Mouse (Mus musculus) stomach, embryonic 16.5 days (tissue): ENCODE data around the gene Akap1. TPM values are rescaled to one million over a fixed set of nuclear protein-coding genes. Genes with fewer than 3 reads are reported as not detected.
A peak's percentile ranks its signal among the peaks of the same experiment; 100 is the strongest.

ENCODE experiments used
- ATAC-seq: fragments of 200-750 bp; cut with Nextera tagmentation; 2 replicates; pipeline ENCODE4 v1.8.0; 2017; ENCODE audit warnings: moderate number of reproducible peaks, moderate TSS enrichment; ENCODE audit not compliant: insufficient read depth, low FRiP score
- H3K27ac ChIP-seq: fragments of 300-500 bp; sonication (generic); 2 replicates; pipeline ENCODE4 v1.5.1; 2014; ENCODE audit warnings: low read length
- H3K27me3 ChIP-seq: fragments of 300-500 bp; sonication (generic); 2 replicates; pipeline ENCODE4 v1.6.1; 2014; ENCODE audit warnings: low read length, control low read depth, mixed read lengths; ENCODE audit not compliant: control insufficient read depth, insufficient read depth
- H3K36me3 ChIP-seq: fragments of 300-500 bp; sonication (generic); 2 replicates; pipeline ENCODE4 v1.6.1; 2014; ENCODE audit warnings: low read length; ENCODE audit not compliant: control insufficient read depth, insufficient read depth
- H3K4me1 ChIP-seq: fragments of 300-500 bp; sonication (generic); 2 replicates; pipeline ENCODE4 v1.6.1; 2014; ENCODE audit warnings: low read length, control low read depth, mixed read lengths; ENCODE audit not compliant: control insufficient read depth, insufficient read depth
- H3K4me2 ChIP-seq: fragments of 300-500 bp; sonication (generic); 2 replicates; pipeline ENCODE4 v1.6.1; 2014; ENCODE audit warnings: low read depth, low read length, mixed read lengths
- H3K4me3 ChIP-seq: fragments of 300-500 bp; sonication (generic); replicated peaks from 2 replicates; pipeline ENCODE4 v1.5.1; 2014; ENCODE audit warnings: mild to moderate bottlenecking, low read length
- H3K9ac ChIP-seq: fragments of 300-500 bp; sonication (generic); 2 replicates; pipeline ENCODE4 v1.6.1; 2014; ENCODE audit warnings: low read length
- H3K9me3 ChIP-seq: fragments of 300-500 bp; sonication (generic); replicated peaks from 2 replicates; pipeline ENCODE4 v1.6.1; 2016; ENCODE audit warnings: low read length, control low read depth; ENCODE audit not compliant: control insufficient read depth
- WGBS: fragments of 180-500 bp; shearing (Covaris S2); extraction: QIAGEN DNeasy Blood & Tissue Kit; methylation state at CpG from one replicate; pipeline ENCODE4 v1.1.7; 2014; 5-methylcytosine and 5-hydroxymethylcytosine counted together
- polyA plus RNA-seq: library from polyadenylated mRNA; unstranded; fragments of >200 nt; fragmentation: Nextera tagmentation; extraction: Ambion mirVana; gene quantifications from 2 replicates; pipeline ENCODE4 v1.2.1, GENCODE M21; 2015

Akap1 gene
- polyA plus RNA-seq, 1 experiment from 2014 or later: 30.9 TPM

DNA sequence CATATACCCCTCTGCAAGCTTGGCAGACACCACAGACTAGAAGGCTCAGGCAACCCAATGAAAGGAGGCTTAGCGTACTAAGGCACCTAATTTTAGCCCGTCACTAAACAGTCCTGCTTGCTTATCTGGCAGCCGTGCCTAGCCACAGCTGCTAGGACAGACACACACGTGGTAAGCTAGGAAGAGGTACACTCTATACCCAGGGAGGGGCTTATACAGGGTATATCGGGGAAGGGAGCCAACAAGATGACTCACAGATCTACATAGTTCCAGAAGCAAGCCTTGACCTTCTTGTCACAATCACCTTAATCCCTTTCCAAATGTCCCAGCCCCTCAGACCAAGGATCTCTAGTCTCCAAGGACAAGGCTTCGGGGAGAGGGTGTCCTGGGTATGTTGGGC is 23.0 kb downstream of the Akap1 start:
- Histone ChIP-seq H3K4me3 (no peak overlapping the region), H3K9ac (no peak overlapping the region), H3K9me3 (no peaks in the 10 kb centered on the region), H3K27ac (no peak overlapping the region), H3K27me3 (no peaks in the 10 kb centered on the region), H3K4me1 (peaks cover 5% of the 10 kb centered on the region), H3K36me3 (peaks cover 24% of the 10 kb centered on the region), H3K4me2 (no peak overlapping the region)
- ATAC-seq: peak; percentile 74; the same call in 1 of the 2 replicates
- WGBS: 47% methylated on average over 6 of the region's 6 CpGs

DNA sequence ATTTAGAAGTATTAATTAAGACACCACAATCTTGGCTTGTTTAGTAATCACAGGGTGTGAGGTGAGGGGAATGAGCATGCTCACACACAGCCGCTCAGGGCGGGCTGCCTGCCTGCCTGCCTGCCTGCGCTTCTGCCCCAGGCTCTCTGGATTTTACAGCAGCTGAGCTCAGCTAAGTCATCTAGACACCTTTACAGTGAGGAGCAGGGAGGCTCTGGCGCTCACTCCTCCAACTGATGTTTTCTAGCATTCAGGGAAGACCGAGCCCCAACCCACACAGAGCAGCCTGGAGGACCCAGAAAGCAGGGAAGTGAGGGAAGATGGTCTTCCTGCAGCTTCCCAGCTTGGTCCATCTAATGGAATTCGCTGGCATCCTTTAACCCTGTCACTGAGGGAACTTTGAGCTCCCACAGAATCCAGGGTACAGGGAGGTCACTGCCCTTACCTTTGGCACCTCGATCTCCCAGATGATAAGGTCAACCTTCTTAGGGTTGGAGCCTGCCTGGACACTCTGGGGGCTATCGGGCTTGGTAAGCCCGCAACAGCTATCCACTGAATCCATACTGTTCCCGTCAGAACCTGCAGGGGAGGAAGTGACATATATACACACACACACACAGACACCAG is 23.5 kb downstream of the Akap1 start:
- WGBS: 78% methylated on average over 10 of the region's 10 CpGs
- H3K27ac ChIP-seq: no peak overlapping the region
- peaks cover 24% of the 10 kb centered on the region for H3K36me3 ChIP-seq
- no peaks in the 10 kb centered on the region for H3K27me3 ChIP-seq
- H3K9me3 ChIP-seq: no peaks in the 10 kb centered on the region
- peaks cover 5% of the 10 kb centered on the region for H3K4me1 ChIP-seq
- ATAC-seq: no peak
- no peak overlapping the region for H3K9ac ChIP-seq
- no peak overlapping the region for H3K4me3 ChIP-seq
- H3K4me2 ChIP-seq: no peak overlapping the region

DNA sequence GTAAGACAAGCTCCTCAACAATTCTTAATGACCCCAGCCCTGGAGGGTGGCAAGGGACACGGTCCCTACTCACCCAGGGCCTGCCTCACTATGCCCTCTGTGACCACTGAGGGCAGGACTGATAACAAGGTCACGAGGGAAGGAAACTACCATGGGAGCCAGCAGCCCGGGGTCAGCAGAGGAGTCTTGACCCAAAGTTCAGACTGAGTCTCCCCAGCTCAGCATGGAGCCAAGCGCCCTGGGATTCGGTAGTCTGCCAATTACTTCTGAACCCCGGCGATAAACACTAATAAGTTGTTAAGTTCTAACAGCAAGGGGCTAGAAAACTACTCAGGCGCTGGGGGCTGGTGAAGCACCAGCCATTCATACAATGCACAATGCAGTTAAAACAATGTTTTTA is 24.1 kb downstream of the Akap1 start:
- Histone ChIP-seq H3K9me3 (no peaks in the 10 kb centered on the region), H3K4me2 (no peak overlapping the region), H3K4me3 (no peak overlapping the region), H3K27me3 (no peaks in the 10 kb centered on the region), H3K9ac (no peak overlapping the region), H3K27ac (no peak overlapping the region), H3K4me1 (peaks cover 5% of the 10 kb centered on the region), H3K36me3 (peaks cover 24% of the 10 kb centered on the region)
- WGBS: 75% methylated on average over 8 of the region's 8 CpGs
- ATAC-seq: no peak

DNA sequence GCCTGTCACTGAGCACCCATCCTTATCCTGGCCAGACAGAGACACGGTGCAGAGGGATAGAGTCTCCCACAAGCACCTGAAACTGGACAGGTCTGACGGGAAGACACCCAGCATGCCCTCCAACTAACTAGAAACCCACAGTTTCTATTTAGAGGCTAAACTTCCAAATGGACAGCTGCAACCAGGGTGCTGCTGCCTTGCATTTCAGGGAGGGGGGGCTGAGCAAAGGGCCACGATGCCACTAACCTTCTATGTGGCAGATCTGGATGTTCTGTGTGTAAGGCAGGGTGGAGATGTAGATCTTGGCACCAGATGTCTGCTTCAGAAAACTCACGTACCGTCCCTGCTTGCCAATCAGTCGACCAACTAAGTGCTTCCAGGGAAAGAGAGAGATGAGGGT is 25.0 kb downstream of the Akap1 start:
- no peak for ATAC-seq
- WGBS: 86% methylated on average over 6 of the region's 6 CpGs
- peaks cover 5% of the 10 kb centered on the region for H3K4me1 ChIP-seq
- no peak overlapping the region for H3K4me3 ChIP-seq
- H3K9me3 ChIP-seq: no peaks in the 10 kb centered on the region
- no peak overlapping the region for H3K9ac ChIP-seq
- H3K4me2 ChIP-seq: no peak overlapping the region
- no peak overlapping the region for H3K27ac ChIP-seq
- H3K27me3 ChIP-seq: no peaks in the 10 kb centered on the region
- peaks cover 27% of the 10 kb centered on the region for H3K36me3 ChIP-seq

DNA sequence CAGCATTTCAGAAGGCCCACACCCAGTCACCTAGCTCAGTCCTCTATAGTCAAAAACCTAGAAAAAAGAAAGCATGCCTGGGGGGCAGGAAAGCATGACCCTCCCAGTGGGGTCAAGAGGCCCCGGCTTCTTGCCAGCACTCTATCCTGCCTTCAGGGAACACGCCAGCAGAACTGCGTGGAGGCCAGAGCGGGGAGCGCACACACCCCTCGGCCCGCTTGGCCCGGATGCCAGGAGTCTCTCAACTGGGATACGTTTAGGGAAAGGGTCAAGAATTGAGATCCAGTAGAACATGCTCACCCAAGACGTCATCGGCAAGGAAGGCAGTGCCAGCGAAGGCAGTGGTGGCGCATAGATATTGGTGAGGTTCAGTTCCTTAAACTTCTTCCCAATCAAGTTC is 25.8 kb downstream of the Akap1 start:
- peaks cover 5% of the 10 kb centered on the region for H3K4me1 ChIP-seq
- no peak overlapping the region for H3K4me2 ChIP-seq
- peaks cover 31% of the 10 kb centered on the region for H3K36me3 ChIP-seq
- WGBS: 88% methylated on average over 13 of the region's 13 CpGs
- H3K9me3 ChIP-seq: no peaks in the 10 kb centered on the region
- H3K27ac ChIP-seq: no peak overlapping the region
- H3K9ac ChIP-seq: no peak overlapping the region
- H3K27me3 ChIP-seq: no peaks in the 10 kb centered on the region
- H3K4me3 ChIP-seq: no peak overlapping the region
- ATAC-seq: no peak

DNA sequence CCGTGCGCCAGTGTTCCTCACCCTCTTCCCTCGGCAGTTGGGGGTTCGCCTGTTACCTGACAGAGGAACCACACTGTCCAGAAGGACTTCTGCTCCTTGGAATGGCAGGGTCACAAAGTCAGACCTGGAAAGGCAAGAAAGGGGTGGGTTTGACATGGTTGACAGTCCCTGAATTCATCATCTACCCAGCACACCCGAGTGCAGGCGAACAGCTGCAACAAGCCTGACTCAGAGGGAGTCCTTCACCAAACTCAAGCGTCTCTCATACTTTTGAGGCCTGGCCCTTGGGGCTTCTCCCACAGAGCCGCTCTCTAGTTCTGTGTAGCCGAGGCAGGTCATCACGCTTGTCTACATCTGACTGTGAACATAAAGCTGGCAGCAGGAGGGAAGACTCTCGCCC is 29.8 kb downstream of the Akap1 start:
- no peak overlapping the region for H3K4me2 ChIP-seq
- H3K9me3 ChIP-seq: no peaks in the 10 kb centered on the region
- no peaks in the 10 kb centered on the region for H3K27me3 ChIP-seq
- no peak overlapping the region for H3K27ac ChIP-seq
- no peaks in the 10 kb centered on the region for H3K4me1 ChIP-seq
- peaks cover 26% of the 10 kb centered on the region for H3K36me3 ChIP-seq
- H3K4me3 ChIP-seq: no peak overlapping the region
- ATAC-seq: no peak
- H3K9ac ChIP-seq: no peak overlapping the region
- 88% methylated on average over 11 of the region's 11 CpGs for WGBS

DNA sequence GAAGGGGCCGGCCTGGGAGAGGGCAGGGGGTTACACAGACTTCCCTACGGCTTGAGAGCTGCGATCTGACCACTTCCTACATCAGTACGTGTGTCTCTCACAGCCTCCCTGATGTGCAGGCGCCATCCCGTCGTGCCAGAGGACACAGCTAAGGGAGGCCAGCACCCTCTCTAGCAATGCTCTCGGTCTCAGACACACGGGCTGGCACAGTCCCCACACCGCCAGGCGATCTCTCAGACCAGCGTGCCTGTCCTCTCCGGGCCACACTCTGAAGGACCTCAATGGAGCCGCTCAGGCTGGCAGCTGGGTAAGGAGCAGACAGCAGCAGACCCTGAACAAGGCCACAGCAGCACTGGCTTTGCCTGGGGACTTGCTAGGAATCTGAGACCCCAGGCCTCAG is 30.3 kb downstream of the Akap1 start:
- H3K9ac ChIP-seq: no peak overlapping the region
- ATAC-seq: no peak
- H3K4me3 ChIP-seq: no peak overlapping the region
- no peaks in the 10 kb centered on the region for H3K4me1 ChIP-seq
- H3K27ac ChIP-seq: no peak overlapping the region
- no peaks in the 10 kb centered on the region for H3K27me3 ChIP-seq
- H3K4me2 ChIP-seq: no peak overlapping the region
- peaks cover 21% of the 10 kb centered on the region for H3K36me3 ChIP-seq
- H3K9me3 ChIP-seq: no peaks in the 10 kb centered on the region
- 93% methylated on average over 14 of the region's 14 CpGs for WGBS

DNA sequence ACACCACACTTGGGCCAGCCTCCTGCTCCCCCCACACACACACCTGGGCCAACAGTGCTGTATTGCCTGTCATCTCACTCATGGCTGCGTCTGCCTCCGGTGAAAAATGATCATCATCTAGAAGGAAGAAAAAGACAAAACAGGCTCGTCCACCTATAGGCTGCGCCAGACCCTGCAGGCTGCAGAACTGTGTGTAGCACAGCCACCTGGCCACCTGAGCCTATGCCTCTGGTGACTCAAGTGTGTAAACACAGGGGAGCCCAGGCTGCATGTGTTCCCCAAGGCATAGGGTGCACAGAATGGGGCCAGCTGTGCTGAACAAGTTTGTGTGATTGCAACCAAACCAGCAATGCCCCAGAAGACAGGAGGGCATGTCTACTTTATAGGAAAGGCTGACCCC is 31.3 kb downstream of the Akap1 start:
- no peak overlapping the region for H3K27ac ChIP-seq
- H3K4me3 ChIP-seq: no peak overlapping the region
- no peak overlapping the region for H3K4me2 ChIP-seq
- ATAC-seq: peak; percentile 87
- no peak overlapping the region for H3K9ac ChIP-seq
- WGBS: 49% methylated on average over 4 of the region's 4 CpGs
- H3K36me3 ChIP-seq: peaks cover 20% of the 10 kb centered on the region
- H3K27me3 ChIP-seq: no peaks in the 10 kb centered on the region
- H3K9me3 ChIP-seq: no peaks in the 10 kb centered on the region
- H3K4me1 ChIP-seq: no peaks in the 10 kb centered on the region

DNA sequence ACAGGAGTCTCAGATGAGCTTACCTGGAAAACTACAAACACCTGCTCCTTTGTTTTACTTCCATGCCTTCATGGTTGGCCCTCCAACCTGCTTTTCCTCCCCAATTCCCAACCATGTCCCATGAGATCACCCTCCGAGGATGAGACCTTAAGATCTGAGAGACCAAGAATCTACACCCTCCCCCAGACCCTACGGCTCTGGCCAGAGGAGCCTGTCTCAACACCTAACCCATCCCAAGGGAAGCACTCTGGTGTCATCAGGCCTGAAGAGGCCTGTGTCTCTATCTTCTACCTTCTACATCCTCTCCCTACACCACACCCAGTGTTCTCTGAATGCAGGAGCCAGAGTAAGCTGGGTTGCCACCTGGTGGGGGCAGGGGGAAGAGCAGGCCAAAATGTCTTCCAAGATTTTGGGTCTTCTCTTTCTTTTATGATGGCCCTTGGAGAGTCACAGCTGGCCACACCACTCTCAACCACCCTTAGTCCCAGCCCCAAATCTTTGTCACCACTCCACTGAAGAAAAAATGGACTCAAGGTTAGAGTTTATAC is 34.1 kb downstream of the Akap1 start:
- WGBS: 89% methylated on average over 2 of the region's 2 CpGs
- Histone ChIP-seq H3K4me1 (no peaks in the 10 kb centered on the region), H3K9me3 (no peaks in the 10 kb centered on the region), H3K36me3 (0 out of 2 replicates have a peak, but pooled peaks cover 12% of the 10 kb centered on the region), H3K9ac (no peak overlapping the region), H3K27ac (no peak overlapping the region), H3K27me3 (no peaks in the 10 kb centered on the region), H3K4me2 (no peak overlapping the region), H3K4me3 (no peak overlapping the region)
- ATAC-seq: no peak
